Mouse (Mus musculus) liver (tissue): ENCODE data around the gene Mmp10.

ENCODE experiments used
- DNase-seq: peaks from one replicate; pipeline ENCODE4 v3.0.0-alpha.2; 2020; ENCODE audit warnings: mixed read lengths

The Mmp10 gene

DNA sequence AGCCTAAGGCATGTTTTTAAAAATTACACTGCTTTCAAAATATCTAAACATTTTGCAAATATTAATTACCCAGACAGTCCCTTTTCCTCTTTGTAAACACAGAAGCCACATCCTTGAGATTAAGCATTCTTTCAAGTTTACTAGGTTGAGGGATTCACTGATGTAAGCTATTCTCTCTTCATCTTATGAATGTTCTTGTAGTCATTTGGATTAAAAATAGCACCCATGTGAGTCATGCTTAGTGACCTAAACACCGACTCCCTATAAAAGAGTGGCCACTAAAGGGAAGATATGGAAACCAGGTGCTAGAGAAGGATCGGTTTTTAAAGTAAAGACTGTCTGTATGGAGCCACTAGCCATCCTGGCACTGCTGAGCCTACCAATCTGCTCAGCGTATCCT, at the start of gene Mmp10:
TSS of gene Mmp10 (plus strand) at position 302 of the 400 bp plus-strand sequence.
- no peak for DNase-seq

DNA sequence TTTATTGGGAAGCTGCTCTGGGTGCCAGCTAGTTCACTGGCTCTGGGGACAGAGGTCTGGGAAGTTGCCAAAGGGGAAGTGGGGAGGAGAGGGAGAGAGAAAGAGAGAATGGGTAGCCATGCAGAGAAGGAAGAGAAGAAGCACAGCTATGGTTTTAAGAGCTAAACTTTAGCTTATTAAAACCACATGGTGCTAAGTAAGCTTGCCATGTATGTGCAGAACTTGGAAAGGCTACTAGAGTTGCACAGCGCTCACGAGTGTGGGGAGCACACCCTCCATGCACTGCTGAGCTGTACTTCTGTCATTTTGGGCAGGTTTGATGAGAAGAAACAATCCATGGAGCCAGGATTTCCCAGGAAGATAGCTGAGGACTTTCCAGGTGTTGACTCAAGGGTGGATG, 48.9 kb upstream of the Mmp10 start:
- DNase-seq: no peak

DNA sequence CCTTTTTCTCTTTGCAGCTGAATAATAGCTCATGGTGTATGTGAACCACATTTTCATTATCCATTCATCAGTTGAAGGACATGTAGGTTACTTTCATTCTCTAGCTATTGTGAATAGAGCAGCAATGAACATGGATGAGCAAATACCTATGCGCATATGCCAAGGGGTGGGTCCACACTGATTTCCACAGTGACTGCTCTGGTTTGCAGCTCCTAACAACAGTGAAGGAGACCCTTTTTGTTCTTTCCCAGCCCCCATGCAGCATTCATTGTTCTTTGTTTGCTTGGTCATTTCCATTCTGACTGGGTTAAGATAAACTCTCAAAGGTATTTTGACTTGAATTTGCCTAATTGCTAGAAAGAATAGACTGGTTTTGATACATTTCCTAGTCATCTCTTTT, 31.9 kb upstream of the Mmp10 start:
- DNase-seq: no peak

DNA sequence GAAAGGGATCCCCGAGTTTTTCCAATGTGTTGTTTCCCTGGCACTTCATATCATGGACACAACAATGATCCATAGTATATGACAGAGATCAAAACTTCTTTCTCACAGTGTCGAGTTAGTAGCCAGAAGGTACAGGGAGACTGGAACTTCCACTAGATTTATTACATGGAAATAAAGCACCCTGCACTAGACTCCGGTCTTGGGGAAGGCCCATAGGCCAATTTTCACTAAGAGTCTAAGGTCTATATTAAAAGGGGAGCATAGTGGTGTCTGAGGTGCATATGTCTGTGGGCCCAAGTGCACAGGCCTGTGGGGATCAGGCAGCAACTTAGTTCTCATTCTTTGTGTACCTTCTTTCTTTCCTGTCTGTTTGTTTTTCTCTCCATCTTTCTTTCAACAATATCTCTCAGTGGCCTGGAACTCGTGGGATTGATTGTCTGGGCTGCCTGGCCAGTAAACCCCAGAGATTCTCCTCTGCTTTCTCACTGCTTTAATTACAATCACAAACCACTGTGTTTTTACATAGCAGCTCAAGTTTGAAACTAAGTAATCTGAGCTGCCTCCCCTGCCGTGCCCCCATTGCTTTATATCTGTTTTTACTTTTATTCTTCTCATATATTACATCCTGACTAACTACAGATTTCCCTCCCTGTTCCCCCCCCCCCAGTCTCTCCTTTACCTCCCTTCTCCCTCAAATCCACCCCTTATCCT, 18.3 kb upstream of the Mmp10 start:
- no peak for DNase-seq

DNA sequence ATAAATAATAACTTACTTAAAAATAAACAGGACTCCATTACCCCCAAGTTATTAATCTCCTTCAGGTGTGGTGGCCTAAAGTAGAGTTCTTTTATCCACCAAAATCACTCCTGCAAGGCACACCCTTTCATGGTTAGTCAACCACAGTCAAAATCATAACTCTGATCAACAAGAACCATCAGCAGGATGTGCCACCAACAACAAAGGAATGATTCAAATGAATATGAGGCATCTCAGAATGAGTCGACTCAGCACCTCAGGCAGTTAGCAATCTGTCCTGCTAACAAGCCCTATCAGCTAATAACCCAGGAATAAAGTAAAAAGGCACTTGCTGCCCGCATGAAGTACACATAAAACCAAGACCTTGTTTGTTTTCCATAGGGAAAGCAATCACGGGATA, 1.0 kb upstream of the Mmp10 start:
- DNase-seq: no peak

DNA sequence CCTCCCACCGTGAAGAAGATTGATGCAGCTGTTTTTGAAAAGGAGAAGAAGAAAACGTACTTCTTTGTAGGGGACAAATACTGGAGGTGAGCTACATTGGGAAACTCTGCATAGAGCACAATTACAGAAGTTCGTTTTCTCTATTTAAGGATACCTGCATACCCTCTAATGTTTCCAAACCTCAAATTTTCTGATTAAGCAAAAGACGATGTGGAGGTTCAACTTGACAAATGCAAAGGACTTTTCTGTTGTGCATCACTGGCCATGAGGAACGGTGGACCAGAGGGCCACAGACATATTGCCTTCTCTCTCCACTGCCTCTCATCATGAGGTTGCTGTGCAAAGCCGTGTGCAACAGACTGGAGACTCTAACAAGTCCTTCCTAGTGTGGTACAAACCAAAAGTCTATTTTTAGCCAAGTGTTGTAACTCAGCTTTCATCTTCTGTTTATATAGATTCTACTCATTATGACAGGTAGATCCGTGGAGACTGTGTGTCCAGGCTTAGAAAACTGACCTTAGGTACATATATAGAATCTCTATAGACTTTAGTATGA, 5.2 kb downstream of the Mmp10 start:
- no peak for DNase-seq

DNA sequence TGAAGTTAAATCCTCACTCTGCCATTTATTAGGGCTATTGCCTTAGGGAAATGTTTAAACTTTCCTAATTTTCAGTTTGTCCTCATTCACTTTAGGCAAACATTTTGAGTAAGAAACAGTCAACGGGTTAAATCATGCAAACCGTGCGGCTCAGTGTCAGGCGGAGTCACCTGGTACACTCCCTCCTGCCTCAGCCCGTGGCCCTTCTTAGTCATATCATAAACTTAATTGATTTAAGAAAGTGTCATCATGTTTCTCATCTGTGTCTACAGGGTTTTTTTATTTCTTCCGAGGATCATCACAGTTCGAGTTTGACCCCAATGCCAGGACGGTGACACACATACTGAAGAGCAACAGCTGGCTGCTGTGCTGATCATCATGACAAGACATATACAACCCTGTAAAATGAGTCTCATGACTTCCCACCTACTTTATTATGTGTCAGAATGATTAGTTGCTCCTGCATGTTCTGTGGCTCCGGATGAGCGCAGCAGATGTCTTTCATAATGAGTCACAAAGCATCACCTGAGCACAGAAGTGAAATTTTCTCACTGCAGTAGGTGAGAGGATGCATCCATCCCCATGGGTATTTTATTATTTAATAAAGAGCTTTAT, 7.6 kb downstream of the Mmp10 start:
- no peak for DNase-seq

DNA sequence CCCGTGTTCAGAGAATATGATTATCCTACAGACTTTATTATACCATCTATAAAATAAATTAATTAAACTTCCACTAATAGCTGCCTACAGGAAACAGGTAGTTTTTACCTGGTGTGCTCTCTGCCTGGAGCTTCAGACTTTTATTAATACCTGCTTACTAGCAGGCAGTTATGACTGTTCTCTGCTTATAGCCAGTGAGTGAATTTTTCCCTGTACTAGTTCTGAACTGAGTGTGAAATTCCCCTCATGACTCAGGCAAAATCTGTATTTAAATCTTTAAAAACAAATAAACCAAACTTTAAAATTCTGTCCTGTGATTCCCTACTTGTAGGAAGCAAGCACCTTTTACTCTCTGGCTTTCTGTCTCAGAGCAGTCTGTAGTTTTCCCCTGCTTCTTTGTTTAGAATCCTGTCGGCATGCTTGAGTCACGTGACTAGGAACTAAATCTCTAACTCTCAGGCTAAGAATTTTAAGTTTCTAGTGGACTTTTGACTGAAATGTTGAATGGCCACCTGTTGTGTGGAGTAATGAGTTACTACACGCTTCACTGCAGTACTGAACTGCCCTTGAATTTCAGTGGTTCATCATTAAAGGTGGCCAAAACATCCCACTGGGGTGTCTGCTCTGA, 15.9 kb downstream of the Mmp10 start:
- no peak for DNase-seq

DNA sequence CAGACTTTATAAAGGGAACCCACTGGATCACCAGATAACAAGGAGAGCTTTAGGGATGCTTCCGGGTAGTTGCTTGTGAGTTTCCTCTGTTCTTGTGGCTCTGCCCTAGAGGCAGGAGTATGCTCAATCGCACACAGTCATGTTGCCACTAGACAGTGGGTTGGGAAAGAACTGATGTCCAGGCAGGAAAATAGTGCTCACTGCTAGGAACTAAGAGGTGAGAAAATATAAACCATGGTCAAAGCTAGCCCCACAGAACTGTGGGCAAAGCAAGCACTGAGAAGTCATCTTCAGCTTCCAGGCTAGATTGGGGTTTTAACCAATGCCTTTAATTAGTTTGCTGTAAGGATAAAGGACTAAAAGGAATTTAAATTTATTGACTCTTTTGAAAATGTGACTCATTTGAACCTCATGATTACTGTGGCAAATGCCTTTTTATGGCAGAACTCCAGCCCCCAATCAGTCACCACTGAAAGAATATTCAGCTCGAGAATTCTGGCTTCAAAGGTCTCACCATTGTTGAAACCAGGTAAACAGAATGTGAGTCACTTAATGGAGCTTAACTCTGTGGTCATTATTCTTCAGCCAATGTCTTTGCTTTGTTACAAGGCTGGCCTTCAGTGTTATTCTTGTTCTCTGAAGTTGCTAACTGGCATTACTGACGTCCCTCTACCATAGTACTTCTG, 24.2 kb downstream of the Mmp10 start:
- DNase-seq: no peak

DNA sequence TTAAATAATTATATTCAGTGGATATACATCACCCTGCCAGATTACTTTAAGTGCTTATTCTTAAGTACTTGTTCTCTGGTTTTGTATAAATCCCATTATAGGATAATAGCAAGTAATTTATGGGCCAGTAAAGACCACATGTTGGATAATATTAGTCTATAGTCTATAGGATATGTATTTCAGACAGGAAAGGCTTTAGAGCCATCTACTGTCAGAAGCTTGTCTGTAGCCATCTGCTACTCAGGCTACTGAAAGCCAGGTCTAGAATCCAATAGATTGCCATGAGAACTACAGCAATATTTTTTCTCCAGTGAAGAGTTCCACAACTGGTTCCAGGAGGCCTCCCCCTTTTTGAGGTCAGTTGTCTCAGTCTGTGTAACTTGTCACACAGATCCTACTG, 40.6 kb downstream of the Mmp10 start:
- DNase-seq: no peak

DNA sequence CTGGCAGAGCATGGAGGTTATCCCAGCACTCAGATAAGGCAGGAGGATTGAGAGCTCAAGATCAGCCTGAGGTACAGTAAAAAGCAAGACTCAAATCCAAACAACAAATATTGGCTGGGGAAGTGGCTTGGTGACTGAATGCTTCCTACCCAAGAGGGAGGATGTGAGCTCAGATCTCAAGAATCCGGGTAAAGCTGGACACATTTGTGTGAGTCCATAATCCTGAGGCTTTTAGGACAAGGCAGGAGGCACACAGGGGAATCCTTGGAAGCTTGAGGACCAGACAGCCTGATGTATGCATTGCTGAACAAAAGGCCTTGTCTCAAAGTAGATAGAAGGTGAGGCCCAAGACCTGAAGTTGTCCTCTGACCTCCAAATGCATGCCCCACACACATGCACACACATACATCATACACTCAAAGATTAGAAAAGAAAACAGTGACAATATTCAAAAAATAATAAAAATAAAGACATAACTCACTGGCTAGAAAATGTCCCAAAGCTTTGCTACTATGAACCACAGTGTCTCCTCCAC, 42.8 kb downstream of the Mmp10 start:
- DNase-seq: no peak

DNA sequence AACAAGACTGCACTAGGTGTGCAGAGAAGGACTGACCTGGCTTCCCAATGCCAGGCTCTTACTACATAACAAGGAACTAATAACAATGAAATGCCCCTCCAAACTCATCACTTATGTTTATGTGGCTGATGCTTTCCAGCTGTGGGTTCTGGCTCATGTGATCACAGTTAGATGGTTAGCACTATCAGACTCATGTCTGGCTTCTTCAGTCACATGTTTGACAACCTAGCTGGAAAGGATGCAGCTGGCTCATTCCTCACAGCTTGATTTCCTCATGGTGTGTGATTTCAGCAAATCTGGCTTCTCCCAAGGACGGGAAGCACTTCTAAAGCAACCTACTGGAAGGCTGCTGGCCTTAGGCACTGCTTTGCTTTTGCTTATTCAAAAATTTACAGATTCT, 43.3 kb downstream of the Mmp10 start:
- no peak for DNase-seq

DNA sequence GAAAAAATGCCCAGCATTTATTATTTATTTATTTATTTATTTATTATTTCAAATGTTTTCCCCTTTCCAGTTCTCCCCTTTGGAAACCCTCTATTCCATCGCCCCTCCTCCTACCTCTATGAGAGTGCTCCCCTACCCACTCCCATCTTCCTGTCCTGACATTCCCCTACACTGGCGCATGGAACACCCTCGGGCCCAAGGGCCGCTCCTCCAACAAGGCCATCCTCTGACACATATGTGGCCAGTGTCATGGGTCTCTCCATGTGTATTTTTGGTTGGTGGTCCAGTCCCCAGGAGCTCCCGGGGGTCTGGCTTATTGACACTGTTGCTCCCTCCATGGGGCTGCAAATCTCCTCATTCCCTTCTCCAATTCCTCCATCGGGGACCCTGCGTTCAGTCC, 43.8 kb downstream of the Mmp10 start:
- no peak for DNase-seq

DNA sequence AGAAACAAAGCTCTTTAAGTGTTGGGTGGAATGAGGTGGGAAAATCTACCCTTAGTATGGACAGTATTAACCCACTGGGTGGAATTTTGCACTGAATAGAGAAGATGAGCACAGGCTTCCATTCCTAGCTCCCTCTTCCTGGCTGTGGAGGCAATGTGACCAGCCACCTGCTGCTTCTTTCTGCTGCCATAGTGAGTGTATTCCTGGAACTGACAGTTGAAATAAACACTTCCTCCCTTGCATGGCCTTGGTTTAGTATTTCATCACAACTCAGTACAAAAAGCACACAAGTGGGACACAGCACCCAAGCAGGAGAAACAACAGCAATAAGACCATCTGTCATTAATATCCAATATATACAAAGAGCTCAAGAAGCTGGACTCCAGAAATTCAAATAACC, 49.8 kb downstream of the Mmp10 start:
- no peak for DNase-seq

DNA sequence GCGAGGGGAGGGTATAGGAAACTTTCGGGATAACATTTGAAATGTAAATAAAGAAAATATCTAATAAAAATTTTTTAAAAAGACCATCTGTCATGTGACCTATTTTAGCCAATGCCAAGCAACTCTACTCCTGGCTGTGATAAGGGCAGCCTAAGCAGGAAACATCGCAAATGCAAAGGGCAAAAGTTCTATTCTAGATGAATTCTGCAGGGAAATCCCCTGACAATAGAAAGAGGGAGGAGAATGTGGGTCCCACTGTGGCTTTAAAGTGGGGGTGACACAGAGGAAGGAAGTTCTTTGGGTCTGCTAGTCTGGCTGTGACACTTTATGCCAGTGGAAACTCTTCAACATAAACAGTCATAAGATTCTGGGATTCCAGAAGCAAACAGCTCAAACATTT, 51.4 kb downstream of the Mmp10 start:
- no peak for DNase-seq

DNA sequence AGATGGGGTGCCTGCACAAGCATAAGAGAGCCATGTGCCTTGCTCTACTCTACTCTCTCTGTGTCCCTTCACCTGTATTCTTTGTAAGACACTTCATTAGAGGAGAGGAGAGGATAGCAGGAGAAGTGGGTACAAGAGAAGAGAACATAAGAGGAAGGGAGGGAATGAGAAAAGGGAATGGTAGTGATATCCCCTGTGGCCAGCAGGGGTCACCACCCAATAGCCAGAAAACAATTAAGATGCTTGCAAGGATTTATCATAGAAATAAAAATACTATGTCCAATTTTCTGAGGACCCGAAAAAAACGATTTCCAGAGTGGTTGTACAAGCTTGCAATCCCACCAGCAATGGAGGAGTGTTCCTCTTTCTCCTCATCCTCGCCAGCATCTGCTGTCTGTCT, 52.2 kb downstream of the Mmp10 start:
- DNase-seq: peak; percentile 11

DNA sequence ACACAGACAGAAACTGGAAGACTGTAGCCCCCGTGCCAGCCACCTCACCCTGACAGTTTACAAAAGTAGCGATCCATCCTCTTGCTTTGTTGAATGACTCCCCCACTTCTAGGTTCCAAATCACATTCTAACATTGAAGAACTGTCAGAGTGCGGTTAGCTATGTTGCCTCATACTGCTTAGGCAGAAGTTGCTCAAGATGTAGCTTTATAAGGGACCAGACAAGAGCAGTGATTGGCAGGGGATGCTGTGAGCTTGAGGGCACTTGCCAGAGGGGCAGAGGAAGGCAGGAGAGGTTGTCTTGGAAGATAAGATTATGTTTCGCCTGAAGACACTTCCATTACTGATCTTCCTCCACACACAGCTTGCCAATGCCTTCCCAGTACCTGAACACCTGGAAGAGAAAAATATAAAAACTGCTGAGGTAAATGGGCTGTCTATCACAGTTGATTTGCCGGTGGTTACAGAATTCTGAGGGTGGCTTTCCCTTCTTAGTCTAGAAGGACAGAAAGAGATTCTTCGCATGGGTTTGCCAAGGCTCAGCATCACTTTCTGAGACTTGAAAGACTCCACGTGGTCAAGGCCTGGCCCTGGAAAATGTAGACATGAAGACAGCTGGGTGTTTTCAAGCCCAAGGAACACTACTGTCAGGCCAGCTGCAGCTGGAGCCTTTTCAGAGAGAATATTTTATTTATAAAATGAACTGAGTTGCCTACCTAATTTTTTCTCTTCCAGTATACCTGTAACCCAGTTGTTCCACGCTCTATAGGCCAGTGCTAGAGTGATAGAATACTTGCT, 56.3 kb downstream of the Mmp10 start, which contains the start of gene Mmp8:
TSS of gene Mmp8 (plus strand) at position 236 of the 797 bp plus-strand sequence.
- no peak for DNase-seq
